Mouse (Mus musculus): ENCODE results near the gene Tmem266.

DNA sequence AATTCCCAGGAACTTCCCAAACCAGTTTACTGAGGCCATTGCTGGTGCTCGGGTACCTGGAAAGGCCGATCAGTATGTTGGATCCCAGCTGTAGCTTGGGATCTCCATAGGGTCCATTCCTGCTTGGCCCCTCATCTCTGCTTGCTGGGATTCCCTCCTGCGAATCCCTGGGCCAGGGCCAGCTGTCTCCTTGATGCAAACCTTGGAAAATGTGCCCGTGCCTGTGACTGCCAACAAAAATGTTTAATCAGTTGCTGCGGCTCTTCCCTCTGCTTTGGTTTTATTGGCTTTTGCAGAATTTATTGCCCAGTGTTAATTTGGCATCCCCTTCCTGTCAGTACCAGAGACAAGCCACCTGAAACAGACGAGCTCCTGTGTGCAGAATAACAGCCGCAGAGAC lies 75.6 kb downstream of the Tmem266 start:
- TF ChIP-seq CTCF (IDR thresholded peaks at IDR 0.05; ENCODE audit: low read depth, low read length), result no peak
- TF ChIP-seq POLR2A (IDR thresholded peaks at IDR 0.05; ENCODE audit: extremely low read depth, insufficient read depth, low read length), result no peak
